Mouse (Mus musculus) thymus, adult 2 months (tissue): ENCODE results near the gene Edf1. TPM values are rescaled to one million over a fixed set of nuclear protein-coding genes. Genes with fewer than 3 reads are reported as not detected.
"Not testable (repeated sequence)": the region's sequence is repeated elsewhere in the genome, so short reads cannot be mapped to it uniquely, and the experiment has no call there.

Source experiments
- DNase-seq: peaks from one replicate; pipeline ENCODE4 v3.0.0; 2021
- H3K27ac ChIP-seq: fragments of 200-500 bp; 2 replicates; pipeline ENCODE4 v1.5.1; 2012; ENCODE audit warnings: low read length, control low read depth; ENCODE audit not compliant: control insufficient read depth, insufficient read depth
- H3K27me3 ChIP-seq: fragments of 200-500 bp; 2 replicates; pipeline ENCODE4 v1.6.1; 2012; ENCODE audit warnings: mild to moderate bottlenecking, low read length, moderate library complexity, mixed read lengths; ENCODE audit not compliant: control insufficient read depth, insufficient read depth
- H3K36me3 ChIP-seq: fragments of 200-500 bp; 2 replicates; pipeline ENCODE4 v1.6.1; 2012; ENCODE audit warnings: mild to moderate bottlenecking, low read length, moderate library complexity; ENCODE audit not compliant: control insufficient read depth, insufficient read depth
- H3K4me1 ChIP-seq: fragments of 200-500 bp; replicated peaks from 2 replicates; pipeline ENCODE4 v1.6.1; 2012; ENCODE audit warnings: low read length; ENCODE audit not compliant: control insufficient read depth, insufficient read depth
- H3K4me3 ChIP-seq: fragments of 200-500 bp; 2 replicates; pipeline ENCODE4 v1.5.1; 2012; ENCODE audit warnings: mild to moderate bottlenecking, low read length, control low read depth, moderate library complexity; ENCODE audit not compliant: control insufficient read depth, insufficient read depth
- CTCF ChIP-seq: fragments of 200-500 bp; IDR thresholded peaks from 2 replicates; pipeline ENCODE4 v1.5.1; 2012; ENCODE audit warnings: mild to moderate bottlenecking, control low read depth, low read length, moderate library complexity, borderline replicate concordance; ENCODE audit not compliant: control insufficient read depth, poor library complexity, insufficient read depth; ENCODE audit errors: extremely low read depth
- POLR2A ChIP-seq: fragments of 200-500 bp; IDR thresholded peaks from 2 replicates; pipeline ENCODE4 v1.6.1; 2012; ENCODE audit warnings: mild to moderate bottlenecking, low read length, control low read depth, moderate library complexity; ENCODE audit not compliant: control insufficient read depth, poor library complexity, insufficient read depth; ENCODE audit errors: extremely low read depth
- WGBS: fragments of 180-500 bp; shearing (Covaris S2); methylation state at CpG from one replicate; pipeline ENCODE4 v1.1.7; 2018; 5-methylcytosine and 5-hydroxymethylcytosine counted together
- polyA plus RNA-seq: library from polyadenylated mRNA; depleted of rRNA; stranded (reverse); fragments of >200 nt; gene quantifications from 2 replicates; pipeline ENCODE4 v1.2.3, GENCODE M21; 2012

Edf1 gene
- polyA plus RNA-seq, 1 experiment: 142 TPM

- Histone ChIP-seq H3K4me3 (peak overlapping the region; percentile 17), H3K36me3 (no peaks in the 10 kb centered on the region), H3K27me3 (no peaks in the 10 kb centered on the region), H3K4me1 (peaks cover 59% of the 10 kb centered on the region), H3K27ac (peak overlapping the region; percentile 98)
- TF ChIP-seq POLR2A (no peak), CTCF (no peak)
- DNase-seq: peak; percentile 79
- WGBS: 9% methylated on average over 9 of the region's 9 CpGs
Measured at GRCm38 (mm10) chr2:25549021-25549991, 8.3 kb upstream of the Edf1 start.

GRCm38 (mm10) chr2:25551186-25551585 is 6.5 kb upstream of the Edf1 start:
- WGBS: 45% methylated on average over 5 of the region's 5 CpGs
- peak; percentile 71 for DNase-seq
- TF ChIP-seq CTCF (no peak; the same call in 1 of the 2 replicates), POLR2A (no peak)

GRCm38 (mm10) chr2:25553171-25553786 is 4.4 kb upstream of the Edf1 start:
- DNase-seq, H3K27me3 ChIP-seq, H3K27ac ChIP-seq, H3K4me3 ChIP-seq, H3K36me3 ChIP-seq: not testable (repeated sequence)
- H3K4me1 ChIP-seq: peaks cover 46% of the 10 kb centered on the region
- 94% methylated on average over 4 of the region's 4 CpGs for whole genome bisulfite sequencing

More at GRCm38 (mm10) chr2:25551186-25551585, 6.5 kb upstream of the Edf1 start:
- Histone ChIP-seq H3K36me3 (no peaks in the 10 kb centered on the region), H3K4me1 (peaks cover 41% of the 10 kb centered on the region), H3K27me3 (no peaks in the 10 kb centered on the region), H3K4me3 (no peak overlapping the region), H3K27ac (peak overlapping the region; percentile 75)

- not testable (repeated sequence) for DNase-seq, H3K4me3 ChIP-seq, H3K27ac ChIP-seq, H3K36me3 ChIP-seq, H3K27me3 ChIP-seq
- H3K4me1 ChIP-seq: peaks cover 29% of the 10 kb centered on the region
- WGBS: 64% methylated on average over 2 of the region's 2 CpGs
Measured at GRCm38 (mm10) chr2:25555479-25555878, 2.2 kb upstream of the Edf1 start.

GRCm38 (mm10) chr2:25556296-25556695 is 1.4 kb upstream of the Edf1 start:
- Histone ChIP-seq H3K27me3 (no peaks in the 10 kb centered on the region), H3K4me3 (no peak overlapping the region), H3K36me3 (peaks cover 14% of the 10 kb centered on the region), H3K4me1 (peaks cover 21% of the 10 kb centered on the region), H3K27ac (no peak overlapping the region)
- WGBS: 89% methylated on average over 1 of the region's 1 CpGs
- TF ChIP-seq POLR2A: no peak
- TF ChIP-seq CTCF: no peak
- no peak for DNase-seq

- no peak for DNase-seq
- WGBS: under 1% methylated on average over 24 of the region's 24 CpGs
Measured at GRCm38 (mm10) chr2:25557964-25558360, 315 bp downstream of the Edf1 start.

GRCm38 (mm10) chr2:25558774-25559173 is 1.1 kb downstream of the Edf1 start:
- no peaks in the 10 kb centered on the region for H3K27me3 ChIP-seq
- peaks cover 11% of the 10 kb centered on the region for H3K4me1 ChIP-seq
- WGBS: 89% methylated on average over 6 of the region's 6 CpGs
- TF ChIP-seq POLR2A (no peak), CTCF (no peak)
- DNase-seq: no peak
- H3K4me3 ChIP-seq: no peak overlapping the region
- H3K36me3 ChIP-seq: peaks cover 39% of the 10 kb centered on the region
- H3K27ac ChIP-seq: no peak overlapping the region

More at GRCm38 (mm10) chr2:25557964-25558360, 315 bp downstream of the Edf1 start:
- Histone ChIP-seq H3K4me3 (peak overlapping the region; percentile 84), H3K4me1 (peaks cover 11% of the 10 kb centered on the region), H3K36me3 (peaks cover 31% of the 10 kb centered on the region), H3K27ac (no peak overlapping the region), H3K27me3 (no peaks in the 10 kb centered on the region)
- TF ChIP-seq CTCF (no peak), POLR2A (no peak)
